Mouse (Mus musculus) hematopoietic stem cell, adult 5-6 weeks (primary cell): ENCODE measurements around the gene 6030452D12Rik. TPM values are rescaled to one million over a fixed set of nuclear protein-coding genes. Genes with fewer than 3 reads are reported as not detected.

Experiments used
- ATAC-seq, 2 experiments: fragments of 125-278 bp in 1 of 2; replicated peaks in 1 of 2; 2 replicates each; pipeline ENCODE4 v1.8.0; 2016 to 2017; ENCODE audit warnings: inconsistent platforms in 2 of 2, mild to moderate bottlenecking in 2 of 2, moderate number of reproducible peaks in 2 of 2, low read depth in 1 of 2, moderate TSS enrichment in 1 of 2; ENCODE audit not compliant: low FRiP score in 2 of 2, poor library complexity in 2 of 2, severe bottlenecking in 2 of 2, insufficient read depth in 1 of 2, low TSS enrichment in 1 of 2
- total RNA-seq: library from RNA; stranded (forward); fragments of 172-1452, 232-1000 nt; gene quantifications from 2 replicates; pipeline ENCODE4 v1.2.3, GENCODE M21; 2017

The 6030452D12Rik gene
- total RNA-seq, 1 experiment from 2014 or later, result not detected

- no peak for ATAC-seq
Observed at GRCm38 (mm10) chr8:106543043-106543442, 42.7 kb downstream of the 6030452D12Rik start.

GRCm38 (mm10) chr8:106545149-106545548, 44.8 kb downstream of the 6030452D12Rik start:
- 0 out of 4 replicates have a peak, but pooled peaks of 1 of the 2 experiments have one; percentile 25 for ATAC-seq

- 0 out of 4 replicates have a peak, but pooled peaks of 1 of the 2 experiments have one; percentile 52 for ATAC-seq
Observed at GRCm38 (mm10) chr8:106546746-106547145, 46.4 kb downstream of the 6030452D12Rik start.

GRCm38 (mm10) chr8:106548366-106548936, 48.1 kb downstream of the 6030452D12Rik start:
- no peak for ATAC-seq

GRCm38 (mm10) chr8:106550906-106551305, 50.6 kb downstream of the 6030452D12Rik start:
- no peak for ATAC-seq

- ATAC-seq, result no peak
Observed at GRCm38 (mm10) chr8:106554011-106554410, 53.7 kb downstream of the 6030452D12Rik start.

- peak; percentile 77 to 81 for ATAC-seq
Observed at GRCm38 (mm10) chr8:106556068-106556645, 55.8 kb downstream of the 6030452D12Rik start.

Other genes with a start within 250 kb of the 6030452D12Rik start
- gene Smpd3, start 162.5 kb upstream of the 6030452D12Rik start, total RNA-seq, result 0.25 and 0.31 TPM in 2 replicates
- gene Zfp90, start 85.2 kb upstream of the 6030452D12Rik start, total RNA-seq, result 16.1 and 18.6 TPM in 2 replicates
- gene Cdh3, start 10.4 kb downstream of the 6030452D12Rik start, total RNA-seq, result not detected in 2 replicates
- 11.4 and 20.0 TPM in 2 replicates for gene Gm10073, start 72.9 kb downstream of the 6030452D12Rik start, total RNA-seq
- 0.60 and 0.88 TPM in 2 replicates for gene Cdh1, start 102.8 kb downstream of the 6030452D12Rik start, total RNA-seq
- 5.4 and 6.2 TPM in 2 replicates for gene Tango6, start 182.5 kb downstream of the 6030452D12Rik start, total RNA-seq